Mouse (Mus musculus) thymus, adult 18-20 months (tissue): ENCODE measurements at regions not wholly inside any gene's neighbourhood (a gene's known extent, or its start where the extent isn't known, plus 50 kb on each side); places are given as distances from the start of the nearest gene placed in this dataset.

Source experiments
- DNase-seq, 2 experiments: peaks; one replicate each; pipeline ENCODE4 v3.0.0; 2022; ENCODE audit warnings: mixed read lengths in 2 of 2

GRCm38 (mm10) chr7:129049726-129050125 is 207.1 kb upstream of the Plpp4 start:
- no peak for DNase-seq

GRCm38 (mm10) chr7:129050675-129051074 is 206.2 kb upstream of the Plpp4 start:
- no peak for DNase-seq

GRCm38 (mm10) chr7:129066891-129067290 is 189.9 kb upstream of the Plpp4 start:
- no peak for DNase-seq

DNA sequence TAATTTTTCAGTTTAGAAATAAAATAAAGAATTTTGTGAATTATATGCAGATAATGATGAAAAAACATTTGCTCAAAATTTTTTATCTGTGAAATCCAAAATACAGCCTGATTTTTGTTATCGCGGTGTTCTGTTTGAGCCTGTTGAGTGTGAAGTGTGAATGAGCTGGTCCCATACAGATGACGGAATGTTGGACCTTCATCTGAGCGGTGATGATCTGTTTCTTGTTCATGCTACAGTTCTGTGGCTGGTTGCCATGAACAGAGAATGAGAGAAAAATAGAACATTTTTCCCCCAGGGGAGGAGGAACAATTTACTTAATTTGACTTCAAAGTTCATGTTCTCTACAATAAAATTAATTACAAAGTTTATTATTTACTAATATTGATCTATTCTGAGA is 188.7 kb upstream of the Plpp4 start:
- DNase-seq: no peak

DNA sequence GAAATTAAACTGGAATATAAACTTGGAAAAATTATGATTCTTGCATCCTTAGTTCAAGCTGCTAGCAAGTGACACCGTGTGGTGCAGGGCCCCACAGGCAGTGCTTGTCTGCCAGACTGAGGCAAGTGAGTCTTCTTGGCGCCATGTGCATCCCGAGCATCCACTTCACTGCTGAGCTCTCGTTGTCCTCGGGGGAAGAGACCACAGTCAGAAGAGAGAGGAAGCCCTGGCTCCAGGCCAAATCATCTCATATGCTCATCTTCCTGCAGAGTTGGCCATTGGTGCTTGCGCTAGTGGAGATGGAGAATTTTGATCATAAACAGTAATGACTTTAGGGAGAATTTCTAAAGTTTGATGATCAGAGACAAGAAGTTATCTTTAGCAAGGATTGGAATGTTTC is 177.0 kb upstream of the Plpp4 start:
- no peak for DNase-seq

- no peak for DNase-seq
These were observed 165.4 kb upstream of the Plpp4 start for GRCm38 (mm10) chr7:129091441-129091840.

GRCm38 (mm10) chr7:129096374-129097069 is 160.3 kb upstream of the Plpp4 start:
- no peak for DNase-seq

- DNase-seq: no peak
These were observed 154.4 kb upstream of the Plpp4 start for GRCm38 (mm10) chr7:129102437-129102836.

- no peak for DNase-seq
These were observed 122.7 kb upstream of the Plpp4 start for GRCm38 (mm10) chr7:129134176-129134575.

DNA sequence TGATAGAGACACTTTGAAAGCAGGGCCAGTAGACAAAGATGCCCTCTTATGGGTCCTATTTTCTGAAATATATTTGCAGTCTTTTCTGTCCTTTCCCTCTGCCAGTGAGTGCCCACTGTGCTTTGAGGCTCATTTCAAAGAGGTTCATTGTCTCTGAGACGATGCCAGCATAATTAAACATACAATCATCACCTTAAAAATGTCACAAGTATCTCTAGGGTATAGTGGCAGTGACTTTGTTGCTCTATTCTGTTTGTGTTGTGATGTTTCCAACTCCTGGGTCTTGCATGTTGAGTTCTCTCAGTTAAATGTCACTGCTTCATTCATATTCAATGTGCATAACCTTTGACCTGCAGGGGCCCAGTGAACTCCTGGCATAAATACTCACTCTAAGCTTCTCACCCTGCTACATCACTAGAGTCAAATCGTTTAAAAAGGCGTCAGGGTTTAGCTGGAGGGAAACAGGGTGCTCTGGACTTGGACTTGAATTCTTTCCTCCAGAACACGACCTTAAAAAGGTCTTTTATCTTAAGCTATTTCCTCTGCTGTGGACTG is 122.1 kb upstream of the Plpp4 start:
- DNase-seq: no peak

GRCm38 (mm10) chr7:129137303-129137990 is 119.4 kb upstream of the Plpp4 start:
- DNase-seq: no peak

DNA sequence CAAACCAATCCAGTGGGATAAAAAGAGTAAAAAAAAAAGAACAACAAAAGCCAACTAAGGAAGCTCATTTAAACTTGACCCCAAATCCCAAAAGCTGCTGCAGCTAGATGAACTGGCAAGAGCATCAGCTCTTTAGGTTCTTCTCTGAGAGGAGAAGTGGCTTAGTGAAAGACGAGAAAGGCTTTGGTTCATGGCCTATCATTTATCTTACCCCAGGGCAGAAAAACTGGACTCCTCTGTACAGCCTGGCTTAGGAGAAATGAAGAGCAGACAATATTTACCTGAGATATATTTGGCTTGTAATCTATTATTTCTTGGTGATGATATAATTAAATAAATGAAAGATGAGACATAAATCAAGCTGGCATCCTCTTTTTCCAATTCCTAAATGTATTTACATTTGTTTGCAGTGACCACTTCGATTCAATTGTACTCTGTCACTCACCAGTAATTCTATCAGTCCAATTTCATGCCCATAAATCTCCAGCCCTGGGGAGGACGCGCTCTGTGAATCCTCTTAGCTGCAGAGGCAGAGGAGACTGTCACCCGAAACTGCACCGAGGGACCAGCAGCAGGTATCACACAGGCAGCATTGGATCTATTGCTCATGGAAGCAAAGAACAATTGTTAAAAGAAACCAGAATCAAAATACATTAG is 114.8 kb upstream of the Plpp4 start:
- DNase-seq: no peak

GRCm38 (mm10) chr7:129142599-129142949 is 114.3 kb upstream of the Plpp4 start:
- DNase-seq: no peak

- DNase-seq: no peak
These were observed 101.3 kb upstream of the Plpp4 start for GRCm38 (mm10) chr7:129155577-129155976.

DNA sequence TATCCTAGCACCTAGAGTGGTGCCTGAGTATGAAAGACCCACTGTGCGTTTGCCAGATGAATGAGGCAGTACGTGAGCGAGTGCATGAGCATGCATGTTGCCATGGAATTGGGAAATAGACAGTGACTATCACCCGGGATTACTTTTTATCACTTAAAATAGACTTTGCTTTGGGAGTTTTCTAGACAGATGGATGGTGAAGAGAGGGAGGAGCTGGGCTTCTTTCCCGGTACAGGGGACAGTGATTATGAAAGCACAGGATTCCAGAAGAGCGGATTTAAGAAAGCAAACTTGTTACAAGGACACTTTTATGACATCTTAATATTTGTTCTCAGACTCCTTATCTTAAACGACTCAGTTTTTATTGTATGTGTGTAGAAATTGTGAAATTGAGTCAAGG is 86.9 kb upstream of the Plpp4 start:
- DNase-seq: no peak

- no peak for DNase-seq
These were observed 65.9 kb upstream of the Plpp4 start for GRCm38 (mm10) chr7:129190933-129191332.

DNA sequence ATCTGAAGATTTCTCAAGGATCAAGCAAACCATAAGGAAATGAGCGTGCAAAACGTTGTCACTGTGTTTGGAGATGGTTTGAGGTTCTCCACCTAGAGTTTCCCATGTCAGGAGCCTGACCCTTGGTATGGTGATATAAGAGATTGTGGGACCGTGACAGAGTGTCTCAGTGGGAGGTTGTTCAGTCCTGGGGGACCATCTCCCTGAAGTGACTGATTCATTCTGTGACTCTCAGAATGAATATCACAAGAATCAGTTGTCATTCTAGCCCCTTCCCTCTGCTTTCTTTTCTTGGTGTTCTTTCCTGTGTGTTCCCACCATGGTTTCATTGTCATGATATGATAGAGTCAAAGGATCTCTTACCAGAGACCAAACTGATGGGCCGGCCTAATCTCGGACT is 49.8 kb upstream of the Plpp4 start:
- DNase-seq: no peak
